Mouse (Mus musculus) heart, embryonic 10.5 days (tissue): ENCODE data around the gene Alad. TPM values are rescaled to one million over a fixed set of nuclear protein-coding genes. Genes with fewer than 3 reads are reported as not detected.
"Not testable (repeated sequence)": the region's sequence is repeated elsewhere in the genome, so short reads cannot be mapped to it uniquely, and the experiment has no call there.

Source experiments
- DNase-seq: peaks from one replicate; pipeline ENCODE4 v3.0.0-alpha.2; 2017; ENCODE audit warnings: low spot score
- H3K27ac ChIP-seq: fragments of 300-500 bp; sonication (generic); 2 replicates; pipeline ENCODE4 v1.5.1; 2016; ENCODE audit warnings: mild to moderate bottlenecking
- H3K27me3 ChIP-seq: fragments of 300-500 bp; sonication (generic); 2 replicates; pipeline ENCODE4 v1.6.1; 2016; ENCODE audit warnings: mild to moderate bottlenecking; ENCODE audit not compliant: poor library complexity, insufficient read depth, severe bottlenecking
- H3K36me3 ChIP-seq: fragments of 300-500 bp; sonication (generic); 2 replicates; pipeline ENCODE4 v1.6.1; 2016; ENCODE audit warnings: mild to moderate bottlenecking, moderate library complexity
- H3K4me1 ChIP-seq: fragments of 300-500 bp; sonication (generic); 2 replicates; pipeline ENCODE4 v1.6.1; 2016; ENCODE audit warnings: mild to moderate bottlenecking
- H3K4me3 ChIP-seq: fragments of 300-500 bp; sonication (generic); 2 replicates; pipeline ENCODE4 v1.5.1; 2016; ENCODE audit warnings: mild to moderate bottlenecking, moderate library complexity
- H3K9me3 ChIP-seq: fragments of 300-500 bp; sonication (generic); 2 replicates; pipeline ENCODE4 v1.6.1; 2016; ENCODE audit warnings: mild to moderate bottlenecking, moderate library complexity
- WGBS: fragments of 180-500 bp; shearing (Covaris S2); methylation state at CpG from one replicate; pipeline ENCODE4 v1.1.7; 2016; 5-methylcytosine and 5-hydroxymethylcytosine counted together
- polyA plus RNA-seq: library from polyadenylated mRNA; unstranded; fragments of >200 nt; fragmentation: Nextera tagmentation; extraction: Ambion mirVana; gene quantifications from 2 replicates; pipeline ENCODE4 v1.2.1, GENCODE M21; 2016

Alad gene
- polyA plus RNA-seq, 1 experiment from 2014 or later = 157 TPM

- Histone ChIP-seq H3K9me3 (no peaks in the 10 kb centered on the region), H3K4me1 (peaks cover 5% of the 10 kb centered on the region; the same call in 1 of the 2 replicates), H3K36me3 (peaks cover 20% of the 10 kb centered on the region), H3K27me3 (no peaks in the 10 kb centered on the region), H3K4me3 (no peak overlapping the region), H3K27ac (no peak overlapping the region)
- WGBS = 68% methylated on average over 8 of the region's 8 CpGs
- no peak for DNase-seq
These were observed 23.8 kb downstream of the Alad start for GRCm38 (mm10) chr4:62495946-62496345.

- Histone ChIP-seq H3K27me3 (no peaks in the 10 kb centered on the region), H3K36me3 (peaks cover 13% of the 10 kb centered on the region), H3K4me3 (no peak overlapping the region), H3K9me3 (no peaks in the 10 kb centered on the region), H3K4me1 (peaks cover 5% of the 10 kb centered on the region; the same call in 1 of the 2 replicates), H3K27ac (no peak overlapping the region)
- no peak for DNase-seq
- 58% methylated on average over 9 of the region's 9 CpGs for WGBS
These were observed 25.5 kb downstream of the Alad start for GRCm38 (mm10) chr4:62494230-62494629.

- no peaks in the 10 kb centered on the region for H3K9me3 ChIP-seq
- no peaks in the 10 kb centered on the region for H3K27me3 ChIP-seq
- DNase-seq = no peak
- H3K4me1 ChIP-seq = peaks cover 8% of the 10 kb centered on the region; the same call in 1 of the 2 replicates
- 0 out of 2 replicates have a peak, but pooled peaks cover under 1% of the 10 kb centered on the region for H3K36me3 ChIP-seq
- WGBS = 69% methylated on average over 2 of the region's 2 CpGs
- no peak overlapping the region for H3K4me3 ChIP-seq
- H3K27ac ChIP-seq = no peak overlapping the region
These were observed 27.0 kb downstream of the Alad start for GRCm38 (mm10) chr4:62492682-62493081.

- H3K27ac ChIP-seq = no peak overlapping the region
- H3K27me3 ChIP-seq = no peaks in the 10 kb centered on the region; the same call in 1 of the 2 replicates
- H3K9me3 ChIP-seq = no peaks in the 10 kb centered on the region
- H3K36me3 ChIP-seq = no peaks in the 10 kb centered on the region
- WGBS = 79% methylated on average over 2 of the region's 2 CpGs
- DNase-seq = no peak
- no peak overlapping the region for H3K4me3 ChIP-seq
- H3K4me1 ChIP-seq = 0 out of 2 replicates have a peak, but pooled peaks cover 7% of the 10 kb centered on the region
These were observed 31.8 kb downstream of the Alad start for GRCm38 (mm10) chr4:62487914-62488313.

- 93% methylated on average over 5 of the region's 5 CpGs for WGBS
- no peak for DNase-seq
- Histone ChIP-seq H3K4me3 (no peak overlapping the region), H3K27ac (no peak overlapping the region), H3K27me3 (peaks cover 5% of the 10 kb centered on the region), H3K9me3 (no peaks in the 10 kb centered on the region), H3K36me3 (no peaks in the 10 kb centered on the region), H3K4me1 (0 out of 2 replicates have a peak, but pooled peaks cover 7% of the 10 kb centered on the region)
These were observed 32.5 kb downstream of the Alad start for GRCm38 (mm10) chr4:62487172-62487571.

- Histone ChIP-seq H3K9me3 (no peaks in the 10 kb centered on the region), H3K36me3 (no peaks in the 10 kb centered on the region), H3K4me3 (no peak overlapping the region), H3K27ac (no peak overlapping the region), H3K27me3 (peaks cover 14% of the 10 kb centered on the region), H3K4me1 (0 out of 2 replicates have a peak, but pooled peaks cover 7% of the 10 kb centered on the region)
- no peak for DNase-seq
- 84% methylated on average over 15 of the region's 15 CpGs for WGBS
These were observed 33.5 kb downstream of the Alad start for GRCm38 (mm10) chr4:62486162-62486696.

- 82% methylated on average over 8 of the region's 8 CpGs for whole genome bisulfite sequencing
- DNase-seq = no peak
- 0 out of 2 replicates have a peak, but pooled peaks cover 7% of the 10 kb centered on the region for H3K4me1 ChIP-seq
These were observed 34.1 kb downstream of the Alad start for GRCm38 (mm10) chr4:62485450-62486161.

GRCm38 (mm10) chr4:62484928-62485327 lies 34.8 kb downstream of the Alad start:
- peaks cover 12% of the 10 kb centered on the region for H3K4me1 ChIP-seq
- 78% methylated on average over 3 of the region's 3 CpGs for WGBS
- no peak for DNase-seq
- H3K4me3 ChIP-seq = no peak overlapping the region
- no peaks in the 10 kb centered on the region for H3K9me3 ChIP-seq
- H3K36me3 ChIP-seq = no peaks in the 10 kb centered on the region
- peaks cover 27% of the 10 kb centered on the region for H3K27me3 ChIP-seq
- no peak overlapping the region for H3K27ac ChIP-seq

More at GRCm38 (mm10) chr4:62485450-62486161, 34.1 kb downstream of the Alad start:
- H3K27me3 ChIP-seq = peaks cover 20% of the 10 kb centered on the region
- no peaks in the 10 kb centered on the region for H3K36me3 ChIP-seq
- no peaks in the 10 kb centered on the region for H3K9me3 ChIP-seq
- no peak overlapping the region for H3K27ac ChIP-seq
- H3K4me3 ChIP-seq = no peak overlapping the region

- Histone ChIP-seq H3K36me3 (no peaks in the 10 kb centered on the region), H3K27me3 (peaks cover 39% of the 10 kb centered on the region), H3K4me3 (no peak overlapping the region), H3K9me3 (no peaks in the 10 kb centered on the region), H3K27ac (no peak overlapping the region), H3K4me1 (peaks cover 9% of the 10 kb centered on the region)
- 45% methylated on average over 10 of the region's 10 CpGs for WGBS
- DNase-seq = no peak
These were observed 38.8 kb downstream of the Alad start for GRCm38 (mm10) chr4:62480709-62481605.

GRCm38 (mm10) chr4:62479937-62480708 lies 39.6 kb downstream of the Alad start, which contains the start of gene Bspry:
TSS of gene Bspry (plus strand) at chr4:62480053.
- peak within 1 kb of the TSS; percentile 68 for H3K4me3 ChIP-seq
- peaks cover 6% of the 10 kb centered on the region for H3K4me1 ChIP-seq
- no peaks in the 10 kb centered on the region for H3K9me3 ChIP-seq
- no peak for DNase-seq
- H3K27me3 ChIP-seq = peaks cover 39% of the 10 kb centered on the region
- no peaks in the 10 kb centered on the region for H3K36me3 ChIP-seq
- 2% methylated on average over 71 of the region's 71 CpGs for WGBS
- 0 out of 2 replicates have a peak within 1 kb of the TSS, but pooled peaks have one; percentile 18 for H3K27ac ChIP-seq

- WGBS = 13% methylated on average over 11 of the region's 11 CpGs
- H3K27me3 ChIP-seq = peaks cover 39% of the 10 kb centered on the region
These were observed 40.2 kb downstream of the Alad start for GRCm38 (mm10) chr4:62479593-62479936.

GRCm38 (mm10) chr4:62477542-62478244 lies 42.0 kb downstream of the Alad start:
- DNase-seq = no peak
- Histone ChIP-seq H3K4me1 (peaks cover 6% of the 10 kb centered on the region), H3K9me3 (no peaks in the 10 kb centered on the region), H3K4me3 (no peak overlapping the region), H3K27me3 (peaks cover 39% of the 10 kb centered on the region), H3K36me3 (no peaks in the 10 kb centered on the region), H3K27ac (no peak overlapping the region)
- WGBS = 72% methylated on average over 6 of the region's 6 CpGs

More at GRCm38 (mm10) chr4:62479593-62479936, 40.2 kb downstream of the Alad start:
- not testable (repeated sequence) for H3K4me1 ChIP-seq, H3K36me3 ChIP-seq, H3K27ac ChIP-seq, DNase-seq, H3K9me3 ChIP-seq
- peak overlapping the region; percentile 68 for H3K4me3 ChIP-seq
